Mouse (Mus musculus): Measurements from ENCODE around the gene Cela3a. TPM values are rescaled to one million over a fixed set of nuclear protein-coding genes. Genes with fewer than 3 reads are reported as not detected.

Cela3a gene
- polyA plus RNA-seq (2015; fragmentation: Nextera tagmentation; extraction: Ambion mirVana): not detected in 2 replicates

DNA sequence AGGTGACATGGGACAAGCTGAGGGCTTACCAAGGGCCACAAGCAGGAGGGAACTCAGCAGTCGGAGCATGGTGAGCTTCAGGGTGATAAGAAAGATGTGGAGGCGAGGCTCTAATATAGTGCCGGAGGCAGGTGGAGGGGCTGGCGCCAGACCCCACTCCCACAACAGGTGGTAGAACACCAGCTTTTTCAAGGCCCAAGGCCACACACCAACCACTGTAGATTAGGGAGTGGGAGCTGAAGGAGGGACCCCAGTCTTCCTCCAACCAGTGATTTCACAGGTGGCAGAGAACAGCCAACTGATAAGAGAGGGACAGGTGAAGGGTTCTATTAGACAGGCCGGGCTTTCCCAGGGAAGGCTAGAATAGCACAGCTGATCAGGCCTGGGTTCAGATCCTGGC is at the start of gene Cela3a:
Gene Cela3a, minus strand, starts transcription at position 101 of the 400 bp plus-strand sequence.

GRCm38 (mm10) chr4:137453234-137453767 is 43.7 kb upstream of the Cela3a start, which contains the start of gene 1700013G24Rik:
Gene 1700013G24Rik, plus strand, starts transcription at chr4:137453284.

GRCm38 (mm10) chr4:137430502-137430901 is 20.9 kb upstream of the Cela3a start, which contains the start of gene Cela3b:
Gene Cela3b, minus strand, starts transcription at chr4:137430540.

DNA sequence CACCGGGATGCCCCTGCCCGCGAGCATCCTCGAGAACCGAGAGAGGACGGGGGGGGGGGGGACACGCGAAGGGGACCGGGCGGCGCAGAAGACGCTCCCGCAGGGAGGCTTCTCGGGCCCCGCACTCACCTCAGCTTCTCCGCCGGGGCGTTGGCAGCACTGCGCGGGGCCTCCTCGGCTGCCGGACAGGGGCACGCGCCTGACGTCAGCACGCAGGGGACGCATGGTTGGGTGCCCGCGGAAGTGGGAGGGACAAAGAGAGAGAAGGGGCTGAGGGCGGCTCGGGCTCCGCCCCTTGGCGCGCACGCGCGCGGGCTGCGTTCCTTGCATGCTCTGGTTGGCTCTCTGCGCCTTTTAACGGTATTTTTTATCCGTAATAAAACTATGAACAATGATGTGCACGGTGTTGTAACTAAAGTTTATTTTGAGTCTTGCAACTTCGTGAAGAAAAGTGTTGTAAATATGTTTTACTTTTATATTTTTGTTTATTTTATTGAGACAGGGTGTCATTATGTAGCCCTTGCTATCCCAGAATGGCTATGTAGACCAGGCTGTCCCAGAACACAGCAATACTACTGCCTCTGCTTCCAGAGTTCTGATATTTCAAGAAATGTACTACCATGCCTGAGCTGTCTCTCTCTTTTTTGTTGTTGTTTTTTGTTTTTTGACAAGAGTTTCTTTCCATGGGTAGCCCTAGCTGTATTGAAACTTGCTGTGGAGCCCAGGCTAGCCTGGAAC is 51.9 kb downstream of the Cela3a start, which contains the start of gene Cdc42:
Gene Cdc42, minus strand, starts transcription at position 204 of the 738 bp plus-strand sequence.

Other genes starting within 250 kb of the Cela3a start
- gene Wnt4, start 132.3 kb downstream of the Cela3a start, polyA plus RNA-seq (2015; fragmentation: Nextera tagmentation; extraction: Ambion mirVana): 10.0 and 12.4 TPM in 2 replicates
- gene Cdc42, start 52.1 kb downstream of the Cela3a start, polyA plus RNA-seq (2015; fragmentation: Nextera tagmentation; extraction: Ambion mirVana): 566 and 649 TPM in 2 replicates
- gene Cela3b, start 20.7 kb upstream of the Cela3a start, polyA plus RNA-seq (2015; fragmentation: Nextera tagmentation; extraction: Ambion mirVana): 0.23 TPM in 1 of 2 replicates, not detected in the other
- gene 1700013G24Rik, start 43.5 kb upstream of the Cela3a start, polyA plus RNA-seq (2015; fragmentation: Nextera tagmentation; extraction: Ambion mirVana): not detected in 2 replicates
- 45.0 and 47.5 TPM in 2 replicates for gene Hspg2, start 59.0 kb upstream of the Cela3a start, polyA plus RNA-seq (2015; fragmentation: Nextera tagmentation; extraction: Ambion mirVana)
- gene Ldlrad2, start 164.8 kb upstream of the Cela3a start, polyA plus RNA-seq (2015; fragmentation: Nextera tagmentation; extraction: Ambion mirVana): not detected in 2 replicates
- gene Usp48, start 184.0 kb upstream of the Cela3a start, polyA plus RNA-seq (2015; fragmentation: Nextera tagmentation; extraction: Ambion mirVana): 32.0 and 34.3 TPM in 2 replicates